Mouse (Mus musculus) stomach, embryonic 14.5 days (tissue): ENCODE results near the gene Erc2. TPM values are rescaled to one million over a fixed set of nuclear protein-coding genes. Genes with fewer than 3 reads are reported as not detected.

Experiments
- ATAC-seq: fragments of 200-750 bp; cut with Nextera tagmentation; 2 replicates; pipeline ENCODE4 v1.8.0; 2017; ENCODE audit warnings: low read depth, moderate TSS enrichment; ENCODE audit not compliant: insufficient number of reproducible peaks, insufficient read depth, low FRiP score
- H3K27ac ChIP-seq: fragments of 300-500 bp; sonication (generic); 2 replicates; pipeline ENCODE4 v1.5.1; 2014; ENCODE audit warnings: mild to moderate bottlenecking, low read length, moderate library complexity, mixed read lengths
- H3K27me3 ChIP-seq: fragments of 300-500 bp; sonication (generic); 2 replicates; pipeline ENCODE4 v1.6.1; 2014; ENCODE audit warnings: low read length, control low read depth, mixed read lengths; ENCODE audit not compliant: control insufficient read depth, insufficient read depth
- H3K36me3 ChIP-seq: fragments of 300-500 bp; sonication (generic); 2 replicates; pipeline ENCODE4 v1.6.1; 2014; ENCODE audit warnings: mild to moderate bottlenecking, control low read depth, low read length, moderate library complexity, mixed read lengths; ENCODE audit not compliant: control insufficient read depth, insufficient read depth
- H3K4me1 ChIP-seq: fragments of 300-500 bp; sonication (generic); 2 replicates; pipeline ENCODE4 v1.6.1; 2014; ENCODE audit warnings: low read length, control low read depth, mixed read lengths; ENCODE audit not compliant: control insufficient read depth, insufficient read depth
- H3K4me2 ChIP-seq: fragments of 300-500 bp; sonication (generic); replicated peaks from 2 replicates; pipeline ENCODE4 v1.6.1; 2014; ENCODE audit warnings: low read depth, low read length, control low read depth
- H3K4me3 ChIP-seq: fragments of 300-500 bp; sonication (generic); 2 replicates; pipeline ENCODE4 v1.5.1; 2014; ENCODE audit warnings: low read depth, low read length, control low read depth
- H3K9ac ChIP-seq: fragments of 300-500 bp; sonication (generic); replicated peaks from 2 replicates; pipeline ENCODE4 v1.6.1; 2014; ENCODE audit warnings: low read depth, mild to moderate bottlenecking, control low read depth, low read length, moderate library complexity, mixed read lengths
- H3K9me3 ChIP-seq: fragments of 300-500 bp; sonication (generic); 2 replicates; pipeline ENCODE4 v1.6.1; 2016; ENCODE audit warnings: low read depth, low read length, control low read depth; ENCODE audit not compliant: control insufficient read depth
- WGBS: fragments of 180-500 bp; shearing (Covaris S2); extraction: QIAGEN DNeasy Blood & Tissue Kit; methylation state at CpG from one replicate; pipeline ENCODE4 v1.1.7; 2014; 5-methylcytosine and 5-hydroxymethylcytosine counted together
- polyA plus RNA-seq: library from polyadenylated mRNA; unstranded; fragments of >200 nt; fragmentation: Nextera tagmentation; extraction: Ambion mirVana; gene quantifications from 2 replicates; pipeline ENCODE4 v1.2.1, GENCODE M21; 2014

Erc2 gene
- polyA plus RNA-seq, 1 experiment from 2014 or later = 7.7 TPM

GRCm38 (mm10) chr14:28359983-28360382, 737.8 kb downstream of the Erc2 start:
- no peaks in the 10 kb centered on the region for H3K27me3 ChIP-seq
- H3K9me3 ChIP-seq = no peaks in the 10 kb centered on the region
- no peak overlapping the region for H3K4me3 ChIP-seq
- no peaks in the 10 kb centered on the region for H3K4me1 ChIP-seq
- 76% methylated on average over 4 of the region's 4 CpGs for WGBS
- H3K36me3 ChIP-seq = no peaks in the 10 kb centered on the region
- H3K4me2 ChIP-seq = no peak overlapping the region
- no peak overlapping the region for H3K27ac ChIP-seq
- ATAC-seq = 0 out of 2 replicates have a peak, but pooled peaks have one; percentile 33
- H3K9ac ChIP-seq = no peak overlapping the region

GRCm38 (mm10) chr14:28362336-28362735, 740.1 kb downstream of the Erc2 start:
- Histone ChIP-seq H3K27ac (no peak overlapping the region), H3K27me3 (no peaks in the 10 kb centered on the region), H3K36me3 (no peaks in the 10 kb centered on the region), H3K9ac (no peak overlapping the region), H3K4me2 (no peak overlapping the region), H3K4me3 (no peak overlapping the region), H3K9me3 (no peaks in the 10 kb centered on the region), H3K4me1 (no peaks in the 10 kb centered on the region)
- 78% methylated on average over 4 of the region's 4 CpGs for WGBS
- ATAC-seq = no peak

- no peaks in the 10 kb centered on the region for H3K27me3 ChIP-seq
- no peak overlapping the region for H3K9ac ChIP-seq
- WGBS = 57% methylated on average over 8 of the region's 8 CpGs
- H3K4me2 ChIP-seq = no peak overlapping the region
- no peak overlapping the region for H3K27ac ChIP-seq
- H3K36me3 ChIP-seq = no peaks in the 10 kb centered on the region
- no peaks in the 10 kb centered on the region for H3K9me3 ChIP-seq
- ATAC-seq = no peak
- peaks cover 5% of the 10 kb centered on the region; the same call in 1 of the 2 replicates for H3K4me1 ChIP-seq
- no peak overlapping the region for H3K4me3 ChIP-seq
Observed at GRCm38 (mm10) chr14:28370713-28371112, 748.5 kb downstream of the Erc2 start.

GRCm38 (mm10) chr14:28371651-28372050, 749.4 kb downstream of the Erc2 start:
- peaks cover 10% of the 10 kb centered on the region; the same call in 1 of the 2 replicates for H3K4me1 ChIP-seq
- WGBS = 90% methylated on average over 10 of the region's 10 CpGs
- H3K4me2 ChIP-seq = no peak overlapping the region
- H3K27ac ChIP-seq = no peak overlapping the region
- no peaks in the 10 kb centered on the region for H3K9me3 ChIP-seq
- H3K36me3 ChIP-seq = no peaks in the 10 kb centered on the region
- no peak overlapping the region for H3K4me3 ChIP-seq
- ATAC-seq = no peak
- no peaks in the 10 kb centered on the region for H3K27me3 ChIP-seq
- no peak overlapping the region for H3K9ac ChIP-seq

GRCm38 (mm10) chr14:28375642-28376091, 753.4 kb downstream of the Erc2 start:
- H3K36me3 ChIP-seq = no peaks in the 10 kb centered on the region
- ATAC-seq = no peak
- H3K9ac ChIP-seq = no peak overlapping the region
- H3K9me3 ChIP-seq = no peaks in the 10 kb centered on the region
- no peak overlapping the region for H3K4me3 ChIP-seq
- H3K27me3 ChIP-seq = no peaks in the 10 kb centered on the region
- peaks cover 10% of the 10 kb centered on the region; the same call in 1 of the 2 replicates for H3K4me1 ChIP-seq
- no peak overlapping the region for H3K27ac ChIP-seq
- 0 out of 2 replicates have a peak overlapping the region, but pooled peaks have one; percentile 10 for H3K4me2 ChIP-seq
- WGBS = 19% methylated on average over 10 of the region's 10 CpGs

- H3K36me3 ChIP-seq = no peaks in the 10 kb centered on the region
- no peak overlapping the region for H3K27ac ChIP-seq
- no peaks in the 10 kb centered on the region for H3K27me3 ChIP-seq
- H3K4me1 ChIP-seq = peaks cover 10% of the 10 kb centered on the region; the same call in 1 of the 2 replicates
- no peaks in the 10 kb centered on the region for H3K9me3 ChIP-seq
- WGBS = 42% methylated on average over 9 of the region's 9 CpGs
- ATAC-seq = no peak
- no peak overlapping the region for H3K4me2 ChIP-seq
- H3K4me3 ChIP-seq = no peak overlapping the region
- no peak overlapping the region for H3K9ac ChIP-seq
Observed at GRCm38 (mm10) chr14:28376208-28376805, 754.1 kb downstream of the Erc2 start.

- H3K9me3 ChIP-seq = no peaks in the 10 kb centered on the region
- no peak for ATAC-seq
- no peak overlapping the region for H3K9ac ChIP-seq
- no peaks in the 10 kb centered on the region for H3K36me3 ChIP-seq
- WGBS = 68% methylated on average over 3 of the region's 3 CpGs
- no peak overlapping the region for H3K27ac ChIP-seq
- H3K4me3 ChIP-seq = no peak overlapping the region
- no peaks in the 10 kb centered on the region for H3K27me3 ChIP-seq
- no peak overlapping the region for H3K4me2 ChIP-seq
- H3K4me1 ChIP-seq = peaks cover 10% of the 10 kb centered on the region; the same call in 1 of the 2 replicates
Observed at GRCm38 (mm10) chr14:28377519-28377918, 755.3 kb downstream of the Erc2 start.

- Histone ChIP-seq H3K4me1 (peaks cover 10% of the 10 kb centered on the region; the same call in 1 of the 2 replicates), H3K9ac (no peak overlapping the region), H3K4me2 (no peak overlapping the region), H3K36me3 (no peaks in the 10 kb centered on the region), H3K9me3 (no peaks in the 10 kb centered on the region), H3K4me3 (no peak overlapping the region), H3K27ac (no peak overlapping the region), H3K27me3 (no peaks in the 10 kb centered on the region)
- WGBS = 80% methylated on average over 3 of the region's 3 CpGs
- no peak for ATAC-seq
Observed at GRCm38 (mm10) chr14:28380129-28380528, 757.9 kb downstream of the Erc2 start.
